Mouse (Mus musculus): ENCODE data around the gene Ccnq. TPM values are rescaled to one million over a fixed set of nuclear protein-coding genes. Genes with fewer than 3 reads are reported as not detected.
A peak's percentile ranks its signal among the peaks of the same experiment; 100 is the strongest.

Gene Ccnq
- polyA plus RNA-seq, 1 experiment from 2014 or later = 40.1 TPM

- no peak overlapping the region for H3K27ac ChIP-seq
- peaks cover 25% of the 10 kb centered on the region for H3K36me3 ChIP-seq (replicated peaks)
- 85% methylated on average over 1 of the region's 1 CpGs for WGBS
- peaks cover 18% of the 10 kb centered on the region for H3K4me1 ChIP-seq
- no peak for DNase-seq (ENCODE audit: extremely low spot score, low spot score)
- no peak overlapping the region for H3K4me3 ChIP-seq
- no peaks in the 10 kb centered on the region for H3K9me3 ChIP-seq
- H3K27me3 ChIP-seq (ENCODE audit: poor library complexity, severe bottlenecking) = no peaks in the 10 kb centered on the region
These were observed 1.7 kb upstream of the Ccnq start for GRCm38 (mm10) chr11:78753183-78753582.

DNA sequence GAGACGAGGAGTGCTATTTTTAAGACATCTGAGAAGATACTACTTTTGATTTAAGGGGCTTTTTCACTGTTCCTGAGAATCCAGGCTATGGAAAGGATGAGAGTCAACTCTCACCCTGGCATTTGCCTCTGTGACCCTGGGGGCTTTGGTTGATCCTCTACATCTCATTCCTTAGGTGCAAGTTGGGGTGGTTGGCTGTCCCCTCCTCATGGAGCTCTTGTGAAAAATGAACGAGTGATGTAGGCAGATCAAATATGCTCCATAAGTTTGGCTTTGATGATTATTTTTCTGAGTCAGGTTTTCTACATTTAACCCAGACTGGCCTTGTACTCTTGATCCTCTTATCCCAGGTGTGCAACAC lies 294 bp upstream of the Ccnq start:
- no peaks in the 10 kb centered on the region for H3K27me3 ChIP-seq (ENCODE audit: poor library complexity, severe bottlenecking)
- peak overlapping the region; percentile 75 for H3K4me3 ChIP-seq
- no peak for DNase-seq (ENCODE audit: extremely low spot score, low spot score)
- H3K4me1 ChIP-seq = peaks cover 18% of the 10 kb centered on the region
- H3K9me3 ChIP-seq = no peaks in the 10 kb centered on the region
- H3K36me3 ChIP-seq (replicated peaks) = peaks cover 30% of the 10 kb centered on the region
- H3K27ac ChIP-seq = peak overlapping the region; percentile 91
- 10% methylated on average over 2 of the region's 2 CpGs for WGBS

DNA sequence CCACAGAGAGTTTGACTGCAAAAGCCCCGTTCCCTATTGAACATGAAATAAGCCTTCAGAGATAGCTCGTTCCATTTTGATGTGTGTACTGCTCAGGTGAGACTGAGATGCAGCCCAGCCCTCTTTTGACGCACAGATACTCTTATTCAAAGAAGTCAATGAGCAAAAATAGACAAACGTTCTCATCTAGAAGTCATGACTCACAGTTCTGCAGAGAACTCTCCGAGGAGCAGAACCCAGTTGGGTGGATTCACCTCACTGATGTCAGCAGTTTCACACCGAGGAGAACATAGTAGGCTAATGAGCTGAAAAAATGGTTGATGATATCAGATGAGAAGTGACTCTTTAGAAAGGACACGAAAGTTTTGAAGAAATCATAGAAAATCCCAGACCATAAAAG lies 5.3 kb downstream of the Ccnq start:
- Histone ChIP-seq H3K4me1 (peaks cover 14% of the 10 kb centered on the region), H3K36me3 (replicated peaks) (peaks cover 30% of the 10 kb centered on the region), H3K4me3 (no peak overlapping the region), H3K9me3 (no peaks in the 10 kb centered on the region), H3K27ac (no peak overlapping the region), H3K27me3 (ENCODE audit: poor library complexity, severe bottlenecking) (no peaks in the 10 kb centered on the region)
- 92% methylated on average over 7 of the region's 7 CpGs for WGBS
- no peak for DNase-seq (ENCODE audit: extremely low spot score, low spot score)

GRCm38 (mm10) chr11:78745475-78745874 lies 6.1 kb downstream of the Ccnq start:
- Histone ChIP-seq H3K4me3 (no peak overlapping the region), H3K9me3 (no peaks in the 10 kb centered on the region), H3K4me1 (peaks cover 6% of the 10 kb centered on the region), H3K36me3 (replicated peaks) (peaks cover 28% of the 10 kb centered on the region), H3K27me3 (ENCODE audit: poor library complexity, severe bottlenecking) (no peaks in the 10 kb centered on the region), H3K27ac (no peak overlapping the region)
- 75% methylated on average over 4 of the region's 4 CpGs for WGBS
- DNase-seq (ENCODE audit: extremely low spot score, low spot score) = no peak

DNA sequence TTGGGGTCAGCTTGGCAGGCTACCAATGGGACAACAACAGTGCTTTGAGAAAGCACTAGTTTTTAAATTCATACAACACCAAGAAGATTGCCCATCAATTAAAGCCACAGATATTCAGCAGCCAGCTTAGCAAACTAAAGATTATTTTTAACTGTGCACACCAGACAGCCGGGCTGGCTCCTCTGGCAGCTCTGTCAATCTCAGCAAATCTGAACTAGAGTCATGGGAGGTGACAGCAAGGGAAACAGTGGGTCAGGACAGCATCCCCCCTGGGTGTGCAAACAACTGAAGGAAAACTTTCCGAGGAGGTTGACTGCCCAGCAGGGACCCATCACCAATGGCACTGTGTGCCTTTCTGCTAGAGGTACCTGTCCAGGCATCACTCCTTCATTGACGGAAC lies 9.1 kb downstream of the Ccnq start:
- H3K4me3 ChIP-seq = no peak overlapping the region
- H3K27ac ChIP-seq = no peak overlapping the region
- no peaks in the 10 kb centered on the region for H3K27me3 ChIP-seq (ENCODE audit: poor library complexity, severe bottlenecking)
- H3K36me3 ChIP-seq (replicated peaks) = no peaks in the 10 kb centered on the region; the same call in 1 of the 2 replicates
- H3K4me1 ChIP-seq = peaks cover 14% of the 10 kb centered on the region
- H3K9me3 ChIP-seq = no peaks in the 10 kb centered on the region
- 80% methylated on average over 3 of the region's 3 CpGs for WGBS
- DNase-seq (ENCODE audit: extremely low spot score, low spot score) = no peak

DNA sequence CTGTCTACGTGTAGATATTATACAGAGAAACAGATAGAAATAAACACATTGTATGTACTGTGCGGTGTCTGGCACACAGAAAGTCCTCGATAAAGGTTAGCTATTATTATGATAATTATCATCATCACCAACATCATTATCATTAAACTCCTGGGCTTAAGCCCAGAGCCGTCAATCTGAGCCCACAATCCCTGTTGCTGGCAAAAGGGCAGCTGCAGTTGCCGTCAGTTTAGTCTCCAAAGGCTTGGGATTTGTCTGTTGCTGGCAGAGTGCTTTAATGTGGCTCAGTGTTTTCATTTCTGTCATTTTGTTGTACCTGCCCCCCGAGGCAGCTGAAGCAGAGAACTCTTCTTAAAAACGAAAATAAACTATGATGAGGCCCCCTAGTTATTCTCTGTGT lies 9.6 kb downstream of the Ccnq start:
- WGBS = 73% methylated on average over 7 of the region's 7 CpGs
- no peak overlapping the region for H3K27ac ChIP-seq

DNA sequence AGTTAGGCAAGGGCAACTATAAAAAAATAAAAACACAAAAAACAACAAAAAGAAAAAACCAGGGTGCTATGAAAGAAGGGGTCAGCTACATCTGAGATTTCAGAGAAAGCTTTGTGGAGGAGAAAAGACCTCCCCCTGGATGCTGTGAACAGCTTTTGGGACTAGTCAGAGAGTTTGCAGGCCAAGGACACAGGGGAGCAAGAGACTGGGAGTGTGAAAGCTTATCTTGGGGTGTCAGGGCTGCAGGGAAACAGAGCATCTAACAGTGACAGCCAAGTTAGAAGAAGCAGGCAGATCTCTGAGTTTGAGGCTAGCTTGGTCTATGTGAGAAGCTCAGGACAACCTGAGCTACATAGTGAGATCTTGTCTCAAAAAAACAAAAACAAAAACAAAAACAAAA lies 12.2 kb downstream of the Ccnq start:
- H3K27me3 ChIP-seq (ENCODE audit: poor library complexity, severe bottlenecking) = no peaks in the 10 kb centered on the region
- no peak for DNase-seq (ENCODE audit: extremely low spot score, low spot score)
- H3K4me3 ChIP-seq = no peak overlapping the region
- no peaks in the 10 kb centered on the region for H3K36me3 ChIP-seq (replicated peaks)
- no peaks in the 10 kb centered on the region for H3K9me3 ChIP-seq
- no peak overlapping the region for H3K27ac ChIP-seq
- H3K4me1 ChIP-seq = peaks cover 23% of the 10 kb centered on the region

More for the DNA sequence above, 9.6 kb downstream of the Ccnq start:
- no peak for DNase-seq (ENCODE audit: extremely low spot score, low spot score)
- Histone ChIP-seq H3K4me1 (peaks cover 19% of the 10 kb centered on the region), H3K4me3 (no peak overlapping the region), H3K9me3 (no peaks in the 10 kb centered on the region), H3K36me3 (replicated peaks) (no peaks in the 10 kb centered on the region), H3K27me3 (ENCODE audit: poor library complexity, severe bottlenecking) (no peaks in the 10 kb centered on the region)

DNA sequence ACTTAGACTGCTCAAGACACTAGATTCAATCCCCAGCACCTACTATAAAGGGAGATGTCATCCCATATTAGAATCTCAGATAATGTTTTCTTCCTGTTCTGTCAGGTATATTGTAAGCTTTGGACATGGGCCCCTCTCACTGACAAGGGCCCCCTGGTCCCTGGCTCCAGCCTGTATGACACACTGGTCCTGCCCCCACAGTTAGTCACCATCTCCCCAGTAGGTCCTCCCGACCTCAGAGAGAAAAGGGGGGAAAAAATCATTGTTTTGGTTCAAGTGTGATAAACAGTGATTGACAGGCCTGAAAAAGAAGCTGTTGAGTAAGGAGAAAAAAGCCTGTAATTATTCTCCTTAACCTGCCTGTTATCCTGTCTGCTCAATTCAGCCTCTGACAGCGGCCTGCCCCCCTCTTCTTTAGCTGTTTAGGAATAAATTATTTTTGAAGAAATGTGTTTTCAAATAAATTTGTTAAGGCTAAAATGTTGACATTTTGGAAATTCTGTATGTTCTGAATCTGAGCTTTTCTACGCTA lies 14.6 kb downstream of the Ccnq start:
- no peaks in the 10 kb centered on the region for H3K9me3 ChIP-seq
- no peak for DNase-seq (ENCODE audit: extremely low spot score, low spot score)
- WGBS = 47% methylated on average over 3 of the region's 3 CpGs
- H3K4me1 ChIP-seq = peaks cover 23% of the 10 kb centered on the region
- no peak overlapping the region for H3K4me3 ChIP-seq
- no peaks in the 10 kb centered on the region for H3K36me3 ChIP-seq (replicated peaks)
- H3K27me3 ChIP-seq (ENCODE audit: poor library complexity, severe bottlenecking) = no peaks in the 10 kb centered on the region
- H3K27ac ChIP-seq = no peak overlapping the region

DNA sequence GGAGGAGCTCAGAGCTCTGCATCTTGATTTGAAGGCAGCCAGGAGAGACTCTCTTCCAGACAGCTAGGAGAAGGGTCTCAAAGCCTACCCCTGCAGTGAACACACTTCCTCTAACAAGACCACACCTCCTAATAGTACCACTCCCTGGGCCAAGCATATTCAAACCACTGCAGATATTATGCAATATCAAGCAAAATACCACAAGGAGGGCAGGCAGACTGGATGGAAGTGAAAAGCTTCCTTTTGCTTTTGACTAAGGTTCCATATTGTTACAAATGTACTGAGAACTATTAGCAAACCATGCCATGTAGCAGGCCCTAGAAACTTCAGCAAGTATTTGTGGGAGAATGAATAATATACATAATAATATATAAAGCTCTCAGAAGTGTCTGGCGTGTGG lies 16.4 kb downstream of the Ccnq start:
- Histone ChIP-seq H3K4me1 (peaks cover 23% of the 10 kb centered on the region), H3K4me3 (no peak overlapping the region), H3K9me3 (no peaks in the 10 kb centered on the region), H3K27ac (no peak overlapping the region), H3K36me3 (replicated peaks) (no peaks in the 10 kb centered on the region), H3K27me3 (ENCODE audit: poor library complexity, severe bottlenecking) (no peaks in the 10 kb centered on the region)
- no peak for DNase-seq (ENCODE audit: extremely low spot score, low spot score)
- 96% methylated on average over 1 of the region's 1 CpGs for WGBS

GRCm38 (mm10) chr11:78732619-78733018 lies 18.9 kb downstream of the Ccnq start:
- DNase-seq (ENCODE audit: extremely low spot score, low spot score) = no peak

GRCm38 (mm10) chr11:78730902-78731301 lies 20.6 kb downstream of the Ccnq start:
- no peaks in the 10 kb centered on the region for H3K9me3 ChIP-seq
- DNase-seq (ENCODE audit: extremely low spot score, low spot score) = no peak
- 19% methylated on average over 2 of the region's 2 CpGs for WGBS

More at GRCm38 (mm10) chr11:78732619-78733018, 18.9 kb downstream of the Ccnq start:
- Histone ChIP-seq H3K4me3 (no peak overlapping the region), H3K9me3 (no peaks in the 10 kb centered on the region), H3K36me3 (replicated peaks) (no peaks in the 10 kb centered on the region), H3K27ac (no peak overlapping the region), H3K27me3 (ENCODE audit: poor library complexity, severe bottlenecking) (no peaks in the 10 kb centered on the region), H3K4me1 (peaks cover 15% of the 10 kb centered on the region)
- WGBS = 92% methylated on average over 6 of the region's 6 CpGs

DNA sequence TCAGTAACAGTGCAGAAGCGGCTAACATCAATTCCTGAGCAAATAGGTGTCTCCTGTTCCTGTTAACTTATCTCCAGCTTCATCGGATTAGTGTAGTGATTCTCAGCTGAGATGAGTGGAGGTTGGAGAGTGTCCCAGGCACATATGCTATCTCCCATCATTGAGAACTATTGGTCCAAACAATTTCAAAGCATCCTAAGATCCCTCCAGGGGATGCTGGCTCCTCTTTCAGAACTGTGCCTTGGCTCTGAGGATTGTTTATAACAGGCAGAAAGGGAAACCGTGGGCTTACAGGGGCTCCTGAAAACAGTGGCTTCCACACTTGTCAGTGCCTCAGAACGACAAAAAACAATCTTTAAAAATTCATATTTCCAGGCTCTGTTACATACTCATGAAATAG lies 23.5 kb downstream of the Ccnq start:
- WGBS = 83% methylated on average over 4 of the region's 4 CpGs
- Histone ChIP-seq H3K36me3 (replicated peaks) (no peaks in the 10 kb centered on the region), H3K4me3 (no peak overlapping the region), H3K9me3 (no peaks in the 10 kb centered on the region), H3K27ac (no peak overlapping the region), H3K4me1 (no peaks in the 10 kb centered on the region), H3K27me3 (ENCODE audit: poor library complexity, severe bottlenecking) (no peaks in the 10 kb centered on the region)
- no peak for DNase-seq (ENCODE audit: extremely low spot score, low spot score)

More at GRCm38 (mm10) chr11:78730902-78731301, 20.6 kb downstream of the Ccnq start:
- no peaks in the 10 kb centered on the region for H3K27me3 ChIP-seq (ENCODE audit: poor library complexity, severe bottlenecking)
- H3K4me3 ChIP-seq = no peak overlapping the region
- H3K36me3 ChIP-seq (replicated peaks) = no peaks in the 10 kb centered on the region
- no peaks in the 10 kb centered on the region for H3K4me1 ChIP-seq
- H3K27ac ChIP-seq = no peak overlapping the region

- H3K27ac ChIP-seq = no peak overlapping the region
- no peak overlapping the region for H3K4me3 ChIP-seq
- no peaks in the 10 kb centered on the region for H3K27me3 ChIP-seq (ENCODE audit: poor library complexity, severe bottlenecking)
- no peaks in the 10 kb centered on the region for H3K36me3 ChIP-seq (replicated peaks)
- no peaks in the 10 kb centered on the region for H3K9me3 ChIP-seq
- no peaks in the 10 kb centered on the region for H3K4me1 ChIP-seq
- WGBS = 83% methylated on average over 3 of the region's 3 CpGs
- no peak for DNase-seq (ENCODE audit: extremely low spot score, low spot score)
These were observed 25.2 kb downstream of the Ccnq start for GRCm38 (mm10) chr11:78726366-78726765.

GRCm38 (mm10) chr11:78724792-78725191 lies 26.7 kb downstream of the Ccnq start:
- Histone ChIP-seq H3K27ac (no peak overlapping the region), H3K36me3 (replicated peaks) (no peaks in the 10 kb centered on the region), H3K27me3 (ENCODE audit: poor library complexity, severe bottlenecking) (no peaks in the 10 kb centered on the region), H3K4me3 (no peak overlapping the region), H3K9me3 (no peaks in the 10 kb centered on the region), H3K4me1 (no peaks in the 10 kb centered on the region)
- WGBS = 91% methylated on average over 1 of the region's 1 CpGs
- no peak for DNase-seq (ENCODE audit: extremely low spot score, low spot score)

Measured in forebrain, embryonic 10.5 days (tissue).